Mouse (Mus musculus): ENCODE results near the gene U2af1l4. TPM values are rescaled to one million over a fixed set of nuclear protein-coding genes. Genes with fewer than 3 reads are reported as not detected.

U2af1l4 gene
- polyA plus RNA-seq, 1 experiment, result 90.9 TPM

DNA sequence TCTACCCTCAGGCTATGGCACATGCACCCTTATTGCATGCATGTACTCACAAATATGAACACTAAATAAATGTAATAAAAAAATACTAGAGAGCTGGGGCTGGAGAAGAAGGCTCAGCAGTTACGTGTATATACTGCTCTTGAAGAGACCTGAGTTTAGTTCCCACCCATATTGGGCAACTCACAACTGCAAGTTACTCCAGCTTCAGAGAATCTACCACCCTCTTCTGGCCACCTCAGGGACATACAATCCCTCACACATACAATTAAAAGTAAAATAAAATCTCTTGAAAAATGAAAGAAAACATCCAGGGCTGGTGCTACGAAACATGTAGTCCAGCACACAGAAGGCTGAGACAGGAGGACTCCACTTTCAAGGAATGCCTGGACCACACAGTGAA, 51.4 kb downstream of the U2af1l4 start:
- H3K4me3 ChIP-seq (ENCODE audit: insufficient read depth, low read length), result no peak overlapping the region
- H3K4me1 ChIP-seq (ENCODE audit: control insufficient read depth, insufficient read depth, low read length), result no peaks in the 10 kb centered on the region
- H3K27ac ChIP-seq (ENCODE audit: insufficient read depth, low read length), result no peak overlapping the region
- TF ChIP-seq POLR2A (IDR thresholded peaks at IDR 0.05; ENCODE audit: extremely low read depth, insufficient read depth, low read length) (no peak), CTCF (IDR thresholded peaks at IDR 0.05; ENCODE audit: extremely low read depth, insufficient read depth, low read length) (no peak)

Other genes starting within 250 kb of the U2af1l4 start
- gene Syne4, start 248.5 kb upstream of the U2af1l4 start, polyA plus RNA-seq (2012; rRNA removed), result 23.6 and 24.7 TPM in 2 replicates
- 0.35 and 0.44 TPM in 2 replicates for gene E130208F15Rik, start 241.6 kb upstream of the U2af1l4 start, polyA plus RNA-seq (2012; rRNA removed)
- 16.9 and 17.4 TPM in 2 replicates for gene Sdhaf1, start 239.4 kb upstream of the U2af1l4 start, polyA plus RNA-seq (2012; rRNA removed)
- 20.8 and 21.3 TPM in 2 replicates for gene Lrfn3, start 200.5 kb upstream of the U2af1l4 start, polyA plus RNA-seq (2012; rRNA removed)
- gene Tyrobp, start 149.5 kb upstream of the U2af1l4 start, polyA plus RNA-seq (2012; rRNA removed), result 78.9 and 79.5 TPM in 2 replicates
- 1.1 and 1.7 TPM in 2 replicates for gene Hcst, start 143.4 kb upstream of the U2af1l4 start, polyA plus RNA-seq (2012; rRNA removed)
- gene Nfkbid, start 141.6 kb upstream of the U2af1l4 start, polyA plus RNA-seq (2012; rRNA removed), result 4.4 and 5.7 TPM in 2 replicates
- 1,095 and 1,125 TPM in 2 replicates for gene Aplp1, start 117.8 kb upstream of the U2af1l4 start, polyA plus RNA-seq (2012; rRNA removed)
- gene Kirrel2, start 105.6 kb upstream of the U2af1l4 start, polyA plus RNA-seq (2012; rRNA removed), result 7.8 and 8.3 TPM in 2 replicates
- 1.4 and 1.7 TPM in 2 replicates for gene Nphs1, start 105.0 kb upstream of the U2af1l4 start, polyA plus RNA-seq (2012; rRNA removed)
- not detected in 2 replicates for gene Prodh2, start 69.7 kb upstream of the U2af1l4 start, polyA plus RNA-seq (2012; rRNA removed)
- gene Arhgap33, start 28.2 kb upstream of the U2af1l4 start, polyA plus RNA-seq (2012; rRNA removed), result 174 and 184 TPM in 2 replicates
- gene Hspb6, start 11.1 kb upstream of the U2af1l4 start, polyA plus RNA-seq (2012; rRNA removed), result 11.0 and 11.3 TPM in 2 replicates
- 4.7 and 6.2 TPM in 2 replicates for gene Proser3, start 11.0 kb upstream of the U2af1l4 start, polyA plus RNA-seq (2012; rRNA removed)
- 71.9 and 72.7 TPM in 2 replicates for gene Lin37, start 3.5 kb upstream of the U2af1l4 start, polyA plus RNA-seq (2012; rRNA removed)
- gene Gm49396, start within 50 bp of the U2af1l4 start, polyA plus RNA-seq (2012; rRNA removed), result 4.7 and 5.5 TPM in 2 replicates
- 127 and 133 TPM in 2 replicates for gene Psenen, start 326 bp downstream of the U2af1l4 start, polyA plus RNA-seq (2012; rRNA removed)
- 3.4 and 4.4 TPM in 2 replicates for gene Igflr1, start 2.1 kb downstream of the U2af1l4 start, polyA plus RNA-seq (2012; rRNA removed)
- gene Kmt2b, start 25.4 kb downstream of the U2af1l4 start, polyA plus RNA-seq (2012; rRNA removed), result 40.0 and 45.3 TPM in 2 replicates
- 0.08 TPM in 1 of 2 replicates, not detected in the other for gene Zbtb32, start 35.6 kb downstream of the U2af1l4 start, polyA plus RNA-seq (2012; rRNA removed)
- 2.0 and 2.1 TPM in 2 replicates for gene Upk1a, start 49.5 kb downstream of the U2af1l4 start, polyA plus RNA-seq (2012; rRNA removed)
- 1,068 and 1,150 TPM in 2 replicates for gene Cox6b1, start 62.9 kb downstream of the U2af1l4 start, polyA plus RNA-seq (2012; rRNA removed)
- not detected in 2 replicates for gene Etv2, start 72.6 kb downstream of the U2af1l4 start, polyA plus RNA-seq (2012; rRNA removed)
- 59.7 and 60.1 TPM in 2 replicates for gene Rbm42, start 87.0 kb downstream of the U2af1l4 start, polyA plus RNA-seq (2012; rRNA removed)
- gene Haus5, start 101.7 kb downstream of the U2af1l4 start, polyA plus RNA-seq (2012; rRNA removed), result 7.6 and 9.4 TPM in 2 replicates
- gene Pmis2, start 108.3 kb downstream of the U2af1l4 start, polyA plus RNA-seq (2012; rRNA removed), result not detected in 2 replicates
- not detected in 2 replicates for gene 2200002J24Rik, start 135.6 kb downstream of the U2af1l4 start, polyA plus RNA-seq (2012; rRNA removed)
- gene Atp4a, start 148.9 kb downstream of the U2af1l4 start, polyA plus RNA-seq (2012; rRNA removed), result 0.73 and 1.0 TPM in 2 replicates
- gene Tmem147, start 166.2 kb downstream of the U2af1l4 start, polyA plus RNA-seq (2012; rRNA removed), result 189 and 190 TPM in 2 replicates
- gene Gapdhs, start 180.4 kb downstream of the U2af1l4 start, polyA plus RNA-seq (2012; rRNA removed), result not detected in 2 replicates
- 8.4 and 8.6 TPM in 2 replicates for gene Sbsn, start 188.2 kb downstream of the U2af1l4 start, polyA plus RNA-seq (2012; rRNA removed)
- 3.3 and 9.6 TPM in 2 replicates for gene Dmkn, start 200.5 kb downstream of the U2af1l4 start, polyA plus RNA-seq (2012; rRNA removed)
- gene Krtdap, start 224.6 kb downstream of the U2af1l4 start, polyA plus RNA-seq (2012; rRNA removed), result not detected in 2 replicates

Data from cortical plate, adult 2 months (tissue).